Mouse (Mus musculus) skeletal muscle tissue, adult 2 months (tissue): ENCODE data around the gene Gm20838.
"Not testable (repeated sequence)": the region's sequence is repeated elsewhere in the genome, so short reads cannot be mapped to it uniquely, and the experiment has no call there.

ENCODE experiments used
- DNase-seq: peaks from one replicate; pipeline ENCODE4 v3.0.0-alpha.2; 2012; ENCODE audit warnings: low read depth, low spot score

Gene Gm20838

GRCm38 (mm10) chrY:33543064-33543463 is at the start of gene Gm20838:
Gene Gm20838 (minus strand): TSS chrY:33543164.
- DNase-seq = not testable (repeated sequence)
